In the genomic region with DNA sequence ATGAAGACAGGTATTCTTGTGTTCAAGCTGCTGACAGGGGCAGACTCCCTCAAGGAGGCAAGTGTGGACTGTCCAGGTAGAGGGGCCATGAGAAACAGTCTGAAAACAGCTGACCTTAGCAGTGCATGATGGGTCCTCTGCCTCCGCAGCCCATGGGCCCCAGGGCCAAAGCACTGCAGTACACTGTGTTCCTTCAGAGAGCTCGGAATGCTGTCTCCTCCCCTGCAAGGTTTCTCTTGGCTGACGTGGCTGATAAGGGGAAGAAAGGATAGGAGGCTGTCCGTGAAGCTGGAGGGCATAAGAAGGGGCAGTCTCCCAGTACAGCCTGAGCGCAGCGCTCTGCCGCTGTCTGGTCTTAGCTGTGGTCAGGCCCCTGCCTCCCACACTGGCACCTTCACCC, we compare ENCODE assay signal across 8 mouse cellular contexts. TPM values are rescaled to one million over a fixed set of nuclear protein-coding genes. Genes with fewer than 3 reads are reported as not detected.
DNase-seq lines count a peak whose midpoint lies in the region; ATAC-seq lines count a peak whose summit lies in the region.

No protein-coding gene starts in this region.

- H3K36me3 ChIP-seq in liver, embryonic 11.5 days (ENCODE audit: control insufficient read depth, insufficient read depth, low read length) = no peaks in the 10 kb centered on the region
- no peaks in the 10 kb centered on the region for H3K36me3 ChIP-seq in heart, embryonic 13.5 days
- H3K36me3 ChIP-seq in kidney, embryonic 15.5 days = no peaks in the 10 kb centered on the region; the same call in 1 of the 2 replicates
- peaks cover 7% of the 10 kb centered on the region; the same call in 1 of the 2 replicates for H3K36me3 ChIP-seq in midbrain, embryonic 13.5 days

- no peak for DNase-seq in liver, embryonic 11.5 days (ENCODE audit: low spot score)
- DNase-seq in liver = no peak
- no peak for DNase-seq in layer of hippocampus, postnatal 25 days (ENCODE audit: extremely low spot score in 1 of 2, low spot score in 1 of 2)
- no peak for DNase-seq in left cerebral cortex, adult 8-10 months (ENCODE audit: low spot score in 2 of 2)

- H3K27ac ChIP-seq in liver, embryonic 11.5 days (ENCODE audit: low read depth, low read length) = peak overlapping the region; percentile 43; the same call in 1 of the 2 replicates
- peak overlapping the region; percentile 68 for H3K27ac ChIP-seq in heart, embryonic 13.5 days (replicated peaks)
- H3K27ac ChIP-seq in kidney, embryonic 15.5 days = peak overlapping the region; percentile 92
- H3K27ac ChIP-seq in midbrain, embryonic 13.5 days = peak overlapping the region; percentile 82

- 42% methylated on average over 7 of the region's 7 CpGs for WGBS in liver, embryonic 11.5 days
- 14% methylated on average over 7 of the region's 7 CpGs for WGBS in heart, embryonic 13.5 days
- WGBS in kidney, embryonic 15.5 days = 34% methylated on average over 7 of the region's 7 CpGs
- 40% methylated on average over 7 of the region's 7 CpGs for WGBS in midbrain, embryonic 13.5 days

- no peaks in the 10 kb centered on the region for H3K9me3 ChIP-seq in liver, embryonic 11.5 days (ENCODE audit: control insufficient read depth, low read length)
- no peaks in the 10 kb centered on the region for H3K9me3 ChIP-seq in heart, embryonic 13.5 days
- H3K9me3 ChIP-seq in kidney, embryonic 15.5 days (replicated peaks) = no peaks in the 10 kb centered on the region
- H3K9me3 ChIP-seq in midbrain, embryonic 13.5 days = no peaks in the 10 kb centered on the region

- no peak overlapping the region for H3K9ac ChIP-seq in liver, embryonic 11.5 days (ENCODE audit: low read depth, low read length)
- peak overlapping the region; percentile 50 for H3K9ac ChIP-seq in heart, embryonic 13.5 days
- H3K9ac ChIP-seq in kidney, embryonic 15.5 days = no peak overlapping the region
- H3K9ac ChIP-seq in midbrain, embryonic 13.5 days (replicated peaks) = peak overlapping the region; percentile 54

- no peak overlapping the region for H3K4me3 ChIP-seq in liver, embryonic 11.5 days (ENCODE audit: low read depth, low read length)
- H3K4me3 ChIP-seq in heart, embryonic 13.5 days = no peak overlapping the region
- H3K4me3 ChIP-seq in kidney, embryonic 15.5 days (replicated peaks) = no peak overlapping the region
- no peak overlapping the region for H3K4me3 ChIP-seq in midbrain, embryonic 13.5 days (replicated peaks)

- no peaks in the 10 kb centered on the region for H3K27me3 ChIP-seq in liver, embryonic 11.5 days (replicated peaks; ENCODE audit: control insufficient read depth, insufficient read depth, low read length)
- H3K27me3 ChIP-seq in heart, embryonic 13.5 days (replicated peaks) = no peaks in the 10 kb centered on the region
- no peaks in the 10 kb centered on the region for H3K27me3 ChIP-seq in kidney, embryonic 15.5 days
- H3K27me3 ChIP-seq in midbrain, embryonic 13.5 days = no peaks in the 10 kb centered on the region

- H3K4me1 ChIP-seq in liver, embryonic 11.5 days (replicated peaks; ENCODE audit: control insufficient read depth, insufficient read depth, low read length) = peaks cover 36% of the 10 kb centered on the region
- H3K4me1 ChIP-seq in heart, embryonic 13.5 days = peaks cover 86% of the 10 kb centered on the region
- peaks cover 99% of the 10 kb centered on the region for H3K4me1 ChIP-seq in kidney, embryonic 15.5 days
- peaks cover 79% of the 10 kb centered on the region for H3K4me1 ChIP-seq in midbrain, embryonic 13.5 days (replicated peaks)

- H3K4me2 ChIP-seq in liver, embryonic 11.5 days = no peak overlapping the region
- peak overlapping the region; percentile 31 for H3K4me2 ChIP-seq in heart, embryonic 13.5 days
- H3K4me2 ChIP-seq in kidney, embryonic 15.5 days = 0 out of 2 replicates have a peak overlapping the region, but pooled peaks have one; percentile 14
- no peak overlapping the region for H3K4me2 ChIP-seq in midbrain, embryonic 13.5 days (replicated peaks)

- ATAC-seq in liver, embryonic 11.5 days (replicated peaks; ENCODE audit: low FRiP score) = peak; percentile 19
- 0 out of 2 replicates have a peak, but pooled peaks have one; percentile 19 for ATAC-seq in heart, embryonic 13.5 days (ENCODE audit: extremely low read depth, insufficient number of reproducible peaks, low FRiP score, low TSS enrichment)
- ATAC-seq in kidney, embryonic 15.5 days (replicated peaks; ENCODE audit: low FRiP score) = peak; percentile 44
- peak; percentile 37 for ATAC-seq in midbrain, embryonic 13.5 days
- ATAC-seq in erythroblast, adult 5-6 weeks (replicated peaks; ENCODE audit: low FRiP score, poor library complexity, severe bottlenecking) = no peak

RNA-seq across cellular contexts. Expression of a gene that starts 54.9 kb away (rescaled TPM):
- 5.2 and 6.6 TPM in 2 replicates for polyA plus RNA-seq in liver, embryonic 11.5 days (2014; fragmentation: Nextera tagmentation; extraction: Ambion mirVana)
- polyA plus RNA-seq in heart, embryonic 13.5 days (2015; fragmentation: Nextera tagmentation; extraction: Ambion mirVana) = 10.1 and 10.3 TPM in 2 replicates
- polyA plus RNA-seq in kidney, embryonic 15.5 days (2015; fragmentation: Nextera tagmentation; extraction: Ambion mirVana) = 15.9 and 18.5 TPM in 2 replicates
- 4.1 and 5.9 TPM in 2 replicates for polyA plus RNA-seq in midbrain, embryonic 13.5 days (2015; fragmentation: Nextera tagmentation; extraction: Ambion mirVana)
- 1 to 10 TPM; 1.9 to 2.0 TPM for total RNA-seq in layer of hippocampus, postnatal 25 days (2021)
- total RNA-seq in erythroblast, adult 5-6 weeks (2015; ENCODE audit: low replicate concordance) = not detected in 2 replicates
- 0.70 TPM in 1 of 2 replicates, not detected in the other for total RNA-seq in erythroblast, adult 5-6 weeks (2017; ENCODE audit: low replicate concordance)
- total RNA-seq in left cerebral cortex, adult 8-10 months (2022) = 1 to 10 TPM; 1.1 to 2.0 (median 1.5) TPM

Comparison
In these comparisons a context has a peak if more than half of its experiments do, and no peak if none do; other contexts are left out.
1. H3K4me2 ChIP-seq: peak in heart, embryonic 13.5 days (single experiment) and kidney, embryonic 15.5 days (single experiment); none in liver, embryonic 11.5 days (single experiment) and midbrain, embryonic 13.5 days (single experiment).
2. H3K9ac ChIP-seq: peak in heart, embryonic 13.5 days (single experiment) and midbrain, embryonic 13.5 days (single experiment); none in liver, embryonic 11.5 days (single experiment) and kidney, embryonic 15.5 days (single experiment).
3. Peak in every context shown above with its lines, with median percentiles within 50 percentile points of each other: H3K27ac ChIP-seq.